Mouse (Mus musculus): Measurements from ENCODE around the gene Zfp622. TPM values are rescaled to one million over a fixed set of nuclear protein-coding genes. Genes with fewer than 3 reads are reported as not detected.

The Zfp622 gene
- polyA plus RNA-seq, 1 experiment, result 65.2 TPM

DNA sequence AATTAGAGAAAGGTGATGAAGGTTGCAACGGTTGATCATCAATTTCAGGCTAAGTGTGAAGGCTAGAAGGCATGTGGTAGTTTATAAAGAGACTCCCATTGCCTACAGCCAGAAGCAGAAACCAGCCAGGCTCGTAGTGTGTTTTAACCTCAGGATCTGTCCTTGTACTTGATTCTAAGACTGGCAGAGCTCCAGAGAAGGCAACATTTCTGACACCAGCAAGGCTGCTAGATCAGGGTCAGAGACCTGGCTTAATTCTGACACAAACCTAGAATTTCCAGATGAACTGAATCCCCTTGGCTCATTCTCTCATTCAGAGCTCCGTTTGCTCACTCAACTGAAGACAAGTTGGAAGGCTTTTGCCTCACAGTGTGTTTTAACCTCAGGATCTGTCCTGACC is 24.5 kb downstream of the Zfp622 start:
- no peak overlapping the region for H3K4me3 ChIP-seq (ENCODE audit: insufficient read depth, low read length)
- no peaks in the 10 kb centered on the region for H3K4me1 ChIP-seq (ENCODE audit: control insufficient read depth, insufficient read depth, low read length)
- no peak overlapping the region for H3K27ac ChIP-seq (ENCODE audit: insufficient read depth, low read depth, low read length)
- TF ChIP-seq CTCF (IDR thresholded peaks at IDR 0.05; ENCODE audit: low read depth, low read length) (no peak), POLR2A (IDR thresholded peaks at IDR 0.05; ENCODE audit: borderline replicate concordance, low read depth, low read length) (no peak)

DNA sequence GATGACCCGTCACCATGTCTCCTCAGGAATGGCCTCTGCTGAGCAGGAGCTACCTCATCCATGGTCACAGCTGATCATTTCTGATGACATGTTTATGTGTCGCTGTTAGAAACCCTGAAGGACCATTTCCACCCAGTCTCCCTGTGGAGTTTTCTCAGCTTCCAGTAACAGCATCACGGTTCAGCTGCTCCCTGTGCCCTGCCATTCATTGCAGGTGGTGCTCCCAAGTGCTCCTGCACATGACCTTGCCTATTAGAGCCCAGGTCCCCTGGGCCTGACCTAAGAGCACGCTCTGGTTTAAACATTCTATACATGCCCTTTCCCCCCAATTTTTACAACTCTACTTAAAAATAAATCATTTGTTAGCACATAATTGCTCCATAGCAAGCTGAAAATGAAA is 28.7 kb downstream of the Zfp622 start:
- H3K4me1 ChIP-seq (ENCODE audit: control insufficient read depth, insufficient read depth, low read length), result peaks cover 6% of the 10 kb centered on the region
- no peak for TF ChIP-seq CTCF (IDR thresholded peaks at IDR 0.05; ENCODE audit: low read depth, low read length)
- no peak for TF ChIP-seq POLR2A (IDR thresholded peaks at IDR 0.05; ENCODE audit: borderline replicate concordance, low read depth, low read length)
- no peak overlapping the region for H3K27ac ChIP-seq (ENCODE audit: insufficient read depth, low read depth, low read length)
- no peak overlapping the region for H3K4me3 ChIP-seq (ENCODE audit: insufficient read depth, low read length)

DNA sequence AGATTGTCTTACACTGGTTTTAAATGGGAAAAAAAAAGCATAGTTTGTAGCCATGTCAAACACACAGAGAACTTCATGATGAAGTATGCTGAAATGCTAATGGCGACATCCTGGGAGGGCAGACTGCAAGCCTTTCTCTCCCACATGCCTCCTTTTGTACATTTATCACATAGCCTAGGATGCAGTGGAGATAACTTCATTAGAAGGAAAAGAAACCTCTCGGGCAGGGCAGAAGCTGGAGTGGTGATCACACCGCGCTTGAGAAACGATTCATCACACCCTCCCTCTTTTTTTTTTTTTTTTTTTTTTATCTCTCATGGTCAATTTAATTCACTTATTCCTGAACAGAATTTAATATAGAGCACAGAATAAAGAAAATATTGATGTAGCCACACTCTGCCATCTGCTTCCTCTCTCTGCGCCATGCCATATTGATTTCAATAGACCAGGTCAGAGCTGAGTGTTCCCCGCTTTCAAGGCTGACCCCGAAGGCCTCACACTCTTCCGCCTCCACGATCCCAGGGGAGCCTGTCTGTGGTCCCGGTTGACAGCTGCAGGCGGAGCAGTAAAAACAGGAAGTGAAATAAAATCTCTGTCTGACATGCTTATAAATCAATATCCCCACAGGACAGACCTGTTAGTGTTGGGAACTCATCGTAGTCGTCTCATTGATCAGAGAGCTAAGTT is 32.0 kb downstream of the Zfp622 start:
- Histone ChIP-seq H3K27ac (ENCODE audit: insufficient read depth, low read depth, low read length) (no peak overlapping the region), H3K4me1 (ENCODE audit: control insufficient read depth, insufficient read depth, low read length) (peaks cover 6% of the 10 kb centered on the region), H3K4me3 (ENCODE audit: insufficient read depth, low read length) (no peak overlapping the region)
- TF ChIP-seq POLR2A (IDR thresholded peaks at IDR 0.05; ENCODE audit: borderline replicate concordance, low read depth, low read length) (no peak), CTCF (IDR thresholded peaks at IDR 0.05; ENCODE audit: low read depth, low read length) (no peak)

DNA sequence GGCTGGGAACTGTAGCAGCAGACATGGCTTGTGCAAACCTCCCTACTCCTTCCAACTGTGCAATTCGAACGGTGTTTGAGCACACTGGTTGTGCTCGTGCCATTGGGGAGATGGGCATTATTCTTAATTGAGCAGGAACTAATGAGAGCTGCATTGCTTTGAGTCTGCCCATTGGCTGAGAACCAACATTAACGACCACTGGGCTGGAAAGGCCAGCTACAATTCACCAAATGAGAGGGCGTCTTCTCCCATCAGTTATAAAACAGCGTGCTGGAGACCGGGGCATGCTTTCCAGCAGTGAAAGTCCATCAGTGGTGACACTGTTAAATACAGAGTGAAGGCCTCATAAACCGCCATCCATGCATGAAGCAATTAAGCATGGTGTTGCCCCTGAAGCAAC is 37.6 kb downstream of the Zfp622 start:
- H3K27ac ChIP-seq (ENCODE audit: insufficient read depth, low read depth, low read length), result no peak overlapping the region
- H3K4me3 ChIP-seq (ENCODE audit: insufficient read depth, low read length), result no peak overlapping the region
- 0 out of 2 replicates have a peak, but pooled peaks cover 2% of the 10 kb centered on the region for H3K4me1 ChIP-seq (ENCODE audit: control insufficient read depth, insufficient read depth, low read length)
- no peak for TF ChIP-seq POLR2A (IDR thresholded peaks at IDR 0.05; ENCODE audit: borderline replicate concordance, low read depth, low read length)
- no peak for TF ChIP-seq CTCF (IDR thresholded peaks at IDR 0.05; ENCODE audit: low read depth, low read length)

DNA sequence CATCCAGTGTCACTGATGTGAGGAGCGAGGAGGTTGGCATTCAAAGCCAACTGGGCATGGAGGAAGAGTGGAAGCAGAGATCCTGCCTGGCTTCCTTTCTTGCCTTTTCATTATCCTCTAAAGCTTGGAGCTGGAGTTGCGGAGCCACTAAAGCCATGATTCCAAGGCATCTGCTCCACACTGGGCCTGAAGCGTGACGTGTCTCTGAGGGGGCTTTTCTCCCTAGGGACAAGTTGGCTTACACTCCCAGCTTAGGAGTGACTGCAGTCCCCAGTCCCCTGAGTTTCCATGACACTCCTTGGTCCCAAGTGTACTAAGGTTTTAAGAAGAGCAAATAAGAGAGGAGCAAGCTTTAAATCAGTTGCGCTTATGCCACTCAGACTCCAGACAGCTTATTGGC is 38.5 kb downstream of the Zfp622 start:
- no peak overlapping the region for H3K27ac ChIP-seq (ENCODE audit: insufficient read depth, low read depth, low read length)
- no peak for TF ChIP-seq POLR2A (IDR thresholded peaks at IDR 0.05; ENCODE audit: borderline replicate concordance, low read depth, low read length)
- TF ChIP-seq CTCF (IDR thresholded peaks at IDR 0.05; ENCODE audit: low read depth, low read length), result no peak
- no peaks in the 10 kb centered on the region for H3K4me1 ChIP-seq (ENCODE audit: control insufficient read depth, insufficient read depth, low read length)
- H3K4me3 ChIP-seq (ENCODE audit: insufficient read depth, low read length), result no peak overlapping the region

DNA sequence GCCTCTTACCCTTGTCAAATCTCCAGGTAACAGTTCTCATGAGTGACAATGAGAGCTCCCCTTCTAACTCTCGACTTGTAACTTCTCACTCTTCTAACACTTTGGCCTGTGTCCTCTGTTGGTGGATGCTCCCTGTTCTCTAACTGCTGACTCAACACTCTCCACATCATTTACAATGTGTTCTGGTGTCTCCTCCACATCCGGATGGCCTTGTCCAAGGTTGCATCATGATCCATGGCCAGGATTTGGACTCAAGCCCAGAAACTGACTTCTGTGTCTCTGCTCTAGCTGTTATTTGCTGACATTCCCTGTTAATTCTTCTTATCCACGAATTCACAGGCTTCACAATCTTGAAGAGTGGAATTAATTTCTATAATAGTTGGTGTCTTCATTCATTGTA is 47.5 kb downstream of the Zfp622 start:
- H3K4me1 ChIP-seq (ENCODE audit: control insufficient read depth, insufficient read depth, low read length), result no peaks in the 10 kb centered on the region
- no peak overlapping the region for H3K4me3 ChIP-seq (ENCODE audit: insufficient read depth, low read length)
- no peak for TF ChIP-seq CTCF (IDR thresholded peaks at IDR 0.05; ENCODE audit: low read depth, low read length)
- no peak for TF ChIP-seq POLR2A (IDR thresholded peaks at IDR 0.05; ENCODE audit: borderline replicate concordance, low read depth, low read length)
- no peak overlapping the region for H3K27ac ChIP-seq (ENCODE audit: insufficient read depth, low read depth, low read length)

DNA sequence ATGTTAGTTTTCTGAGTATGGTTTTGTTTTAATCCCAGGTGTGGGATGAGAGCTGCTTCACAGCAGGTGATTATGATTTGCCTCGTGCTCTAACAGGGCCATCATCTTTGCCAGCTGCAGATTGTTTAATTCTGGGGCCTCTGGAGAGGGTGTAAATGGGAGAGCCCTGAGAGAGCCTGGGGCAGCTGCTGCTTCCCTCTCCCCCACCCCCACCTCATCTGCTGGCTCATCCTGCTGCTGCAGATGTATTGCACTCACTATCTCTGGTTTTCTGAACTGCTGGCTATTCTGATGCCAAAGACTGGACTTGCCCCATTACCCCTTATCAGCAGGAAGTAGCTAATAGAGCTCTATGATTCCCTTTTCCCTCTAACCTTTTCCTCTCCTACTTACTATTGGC is 56.4 kb downstream of the Zfp622 start:
- Histone ChIP-seq H3K4me1 (ENCODE audit: control insufficient read depth, insufficient read depth, low read length) (no peaks in the 10 kb centered on the region), H3K27ac (ENCODE audit: insufficient read depth, low read depth, low read length) (no peak overlapping the region), H3K4me3 (ENCODE audit: insufficient read depth, low read length) (no peak overlapping the region)
- TF ChIP-seq CTCF (IDR thresholded peaks at IDR 0.05; ENCODE audit: low read depth, low read length) (no peak), POLR2A (IDR thresholded peaks at IDR 0.05; ENCODE audit: borderline replicate concordance, low read depth, low read length) (no peak)

DNA sequence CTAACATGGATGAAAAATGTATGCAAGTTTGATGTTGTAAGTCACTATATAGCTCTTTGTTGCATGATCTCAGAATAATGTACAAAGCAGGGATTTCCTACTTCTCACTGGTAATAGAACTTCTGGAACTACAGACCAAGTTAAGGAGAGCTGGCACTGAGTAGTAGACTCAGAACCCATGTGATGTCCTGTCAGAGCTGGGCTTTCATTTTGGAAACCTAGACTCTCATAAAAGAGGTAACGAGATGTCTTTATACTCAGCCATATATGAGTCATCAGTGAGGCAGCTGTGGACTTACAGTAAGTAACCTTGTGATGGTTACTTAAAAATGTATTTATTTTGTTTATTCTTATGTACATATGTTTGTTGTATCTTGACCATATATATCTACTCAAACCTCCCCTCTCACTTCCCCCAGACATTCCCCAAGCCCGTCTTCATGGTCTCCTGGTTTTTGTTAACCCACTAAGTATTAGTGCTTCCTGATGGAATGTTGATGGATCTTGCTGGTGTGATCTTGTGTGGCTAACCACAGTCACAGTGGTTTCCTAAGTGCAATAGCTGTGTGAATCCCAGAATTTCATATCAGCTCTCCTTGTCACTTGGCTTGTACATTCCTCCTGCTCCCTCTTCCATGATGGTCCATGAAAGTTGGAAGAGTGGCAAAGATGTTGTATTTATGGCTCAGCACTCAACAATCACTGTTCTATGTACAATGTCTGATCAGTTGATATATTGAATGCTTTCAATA is 57.2 kb downstream of the Zfp622 start:
- TF ChIP-seq CTCF (IDR thresholded peaks at IDR 0.05; ENCODE audit: low read depth, low read length) (no peak), POLR2A (IDR thresholded peaks at IDR 0.05; ENCODE audit: borderline replicate concordance, low read depth, low read length) (no peak)
- Histone ChIP-seq H3K4me1 (ENCODE audit: control insufficient read depth, insufficient read depth, low read length) (no peaks in the 10 kb centered on the region), H3K4me3 (ENCODE audit: insufficient read depth, low read length) (no peak overlapping the region), H3K27ac (ENCODE audit: insufficient read depth, low read depth, low read length) (no peak overlapping the region)

Other genes with a start within 250 kb of the Zfp622 start
- gene Retreg1, start 141.2 kb upstream of the Zfp622 start, polyA plus RNA-seq (2012; ENCODE audit: insufficient read depth, insufficient read length, missing spikeins), result 48.4 and 49.7 TPM in 2 replicates